ENCODE assay signal across 25 mouse cellular contexts in genomic region chr16:37449846-37450245, GRCm38 (mm10).
DNase-seq lines count a peak whose midpoint lies in the region; ATAC-seq lines count a peak whose summit lies in the region.
"Had no signal": no experiment of that assay in that cellular context is flagged by ENCODE, and none has a peak within 500 bp of the region (broad histone marks: within the 10 kb centered on the region; RNA-seq: fewer than 3 reads in every experiment).

No protein-coding gene starts in this region.

- H3K9me3 ChIP-seq in embryonic facial prominence, embryonic 12.5 days, result no peaks in the 10 kb centered on the region
- H3K9me3 ChIP-seq in embryonic facial prominence, embryonic 10.5 days, result no peaks in the 10 kb centered on the region
- H3K9me3 ChIP-seq in midbrain, embryonic 15.5 days, result no peaks in the 10 kb centered on the region
- H3K9me3 ChIP-seq: heart, embryonic 12.5 days; kidney, embryonic 15.5 days; limb, embryonic 12.5 days; liver, embryonic 13.5 days; neural tube, embryonic 15.5 days had no signal

- no peaks in the 10 kb centered on the region for H3K36me3 ChIP-seq in embryonic facial prominence, embryonic 12.5 days
- no peaks in the 10 kb centered on the region for H3K36me3 ChIP-seq in embryonic facial prominence, embryonic 10.5 days (replicated peaks)
- no peaks in the 10 kb centered on the region for H3K36me3 ChIP-seq in midbrain, embryonic 15.5 days (replicated peaks)
- H3K36me3 ChIP-seq: heart, embryonic 12.5 days; kidney, embryonic 15.5 days; limb, embryonic 12.5 days; liver, embryonic 13.5 days; neural tube, embryonic 15.5 days had no signal

- ATAC-seq in embryonic facial prominence, embryonic 12.5 days (ENCODE audit: insufficient number of reproducible peaks, insufficient read depth, low FRiP score, low TSS enrichment), result 0 out of 2 replicates have a peak, but pooled peaks have one; percentile 56
- ATAC-seq in midbrain, embryonic 15.5 days (replicated peaks), result no peak
- ATAC-seq: CD4-positive, CD25-positive, alpha-beta regulatory T cell, adult 4 months had no signal

- H3K4me3 ChIP-seq in embryonic facial prominence, embryonic 12.5 days, result no peak overlapping the region
- H3K4me3 ChIP-seq in embryonic facial prominence, embryonic 10.5 days, result no peak overlapping the region
- no peak overlapping the region for H3K4me3 ChIP-seq in midbrain, embryonic 15.5 days
- H3K4me3 ChIP-seq: gastrocnemius, adult 2 months; heart, embryonic 12.5 days; kidney, embryonic 15.5 days; limb, embryonic 12.5 days; liver, embryonic 13.5 days; neural tube, embryonic 15.5 days had no signal

- H3K27me3 ChIP-seq in embryonic facial prominence, embryonic 12.5 days, result no peaks in the 10 kb centered on the region
- H3K27me3 ChIP-seq in embryonic facial prominence, embryonic 10.5 days (replicated peaks; ENCODE audit: low read depth, poor library complexity, severe bottlenecking), result no peaks in the 10 kb centered on the region
- no peaks in the 10 kb centered on the region for H3K27me3 ChIP-seq in midbrain, embryonic 15.5 days (replicated peaks)
- H3K27me3 ChIP-seq: heart, embryonic 12.5 days; kidney, embryonic 15.5 days; limb, embryonic 12.5 days; liver, embryonic 13.5 days; neural tube, embryonic 15.5 days had no signal

- 90% methylated on average over 5 of the region's 5 CpGs for WGBS in embryonic facial prominence, embryonic 12.5 days
- WGBS in embryonic facial prominence, embryonic 10.5 days, result 89% methylated on average over 5 of the region's 5 CpGs
- 86% methylated on average over 5 of the region's 5 CpGs for WGBS in midbrain, embryonic 15.5 days

- H3K4me1 ChIP-seq in embryonic facial prominence, embryonic 12.5 days, result no peaks in the 10 kb centered on the region
- H3K4me1 ChIP-seq in embryonic facial prominence, embryonic 10.5 days, result no peaks in the 10 kb centered on the region
- H3K4me1 ChIP-seq in midbrain, embryonic 15.5 days, result no peaks in the 10 kb centered on the region
- H3K4me1 ChIP-seq: heart, embryonic 12.5 days; kidney, embryonic 15.5 days; limb, embryonic 12.5 days; liver, embryonic 13.5 days; neural tube, embryonic 15.5 days had no signal

- no peak overlapping the region for H3K27ac ChIP-seq in embryonic facial prominence, embryonic 12.5 days
- H3K27ac ChIP-seq in embryonic facial prominence, embryonic 10.5 days (replicated peaks), result no peak overlapping the region
- H3K27ac ChIP-seq in midbrain, embryonic 15.5 days, result no peak overlapping the region
- H3K27ac ChIP-seq: gastrocnemius, adult 2 months; kidney, embryonic 15.5 days; limb, embryonic 12.5 days; liver, embryonic 13.5 days; neural tube, embryonic 15.5 days; stomach, postnatal 0 days had no signal

- H3K4me2 ChIP-seq in embryonic facial prominence, embryonic 12.5 days (replicated peaks), result no peak overlapping the region
- H3K4me2 ChIP-seq in midbrain, embryonic 15.5 days, result no peak overlapping the region
- H3K4me2 ChIP-seq: heart, embryonic 12.5 days; kidney, embryonic 15.5 days; limb, embryonic 12.5 days; liver, embryonic 13.5 days; midbrain, embryonic 11.5 days; neural tube, embryonic 15.5 days had no signal

- no peak overlapping the region for H3K9ac ChIP-seq in embryonic facial prominence, embryonic 12.5 days
- H3K9ac ChIP-seq in midbrain, embryonic 15.5 days, result no peak overlapping the region
- H3K9ac ChIP-seq: heart, embryonic 12.5 days; kidney, embryonic 15.5 days; limb, embryonic 12.5 days; liver, embryonic 13.5 days; neural tube, embryonic 15.5 days had no signal

- no peak for DNase-seq in embryonic facial prominence, embryonic 10.5 days (ENCODE audit: low spot score)
- DNase-seq in 3T3-L1 (ENCODE audit: low read depth, low spot score), result peak; percentile 23
- peak; percentile 78 for DNase-seq in cerebellum, adult 11-12 months
- DNase-seq in cerebellum, postnatal 10 days, result peak; percentile 78 to 83
- DNase-seq in embryo, embryonic 10.5 days (ENCODE audit: low spot score), result no peak
- no peak for DNase-seq in gastrocnemius, postnatal 10 days
- DNase-seq: adrenal gland, adult 8-10 months; gastrocnemius, adult 2 months; heart, postnatal 10 days; kidney, adult 11 months; kidney, postnatal 4 days; liver, embryonic 13.5 days; lung, adult 2 months; lung, postnatal 14 days; thymus, adult 2 months; thymus, postnatal 4 days had no signal

Comparison
In these comparisons a context has a peak if more than half of its experiments do, and no peak if none do; other contexts are left out.
1. DNase-seq: peak in 3T3-L1 (single experiment), cerebellum, adult 11-12 months (single experiment) and cerebellum, postnatal 10 days (2 of 2); none in embryonic facial prominence, embryonic 10.5 days (single experiment), embryo, embryonic 10.5 days (single experiment) and gastrocnemius, postnatal 10 days (single experiment).